Mouse (Mus musculus) liver, embryonic 12.5 days (tissue): ENCODE data around the gene Gm3182. TPM values are rescaled to one million over a fixed set of nuclear protein-coding genes. Genes with fewer than 3 reads are reported as not detected.
"Not testable (repeated sequence)": the region's sequence is repeated elsewhere in the genome, so short reads cannot be mapped to it uniquely, and the experiment has no call there.

Source experiments
- ATAC-seq: fragments of 200-750 bp; cut with Nextera tagmentation; 2 replicates; pipeline ENCODE4 v1.8.0; 2017; ENCODE audit warnings: moderate number of reproducible peaks, mild to moderate bottlenecking, moderate library complexity
- H3K27ac ChIP-seq: fragments of 300-500 bp; sonication (generic); 2 replicates; pipeline ENCODE4 v1.5.1; 2016; ENCODE audit warnings: mild to moderate bottlenecking
- H3K27me3 ChIP-seq: fragments of 300-500 bp; sonication (generic); replicated peaks from 2 replicates; pipeline ENCODE4 v1.6.1; 2016; ENCODE audit warnings: mild to moderate bottlenecking, moderate library complexity
- H3K36me3 ChIP-seq: fragments of 300-500 bp; sonication (generic); 2 replicates; pipeline ENCODE4 v1.6.1; 2016; ENCODE audit warnings: mild to moderate bottlenecking, moderate library complexity
- H3K4me1 ChIP-seq: fragments of 300-500 bp; sonication (generic); 2 replicates; pipeline ENCODE4 v1.6.1; 2016
- H3K4me2 ChIP-seq: fragments of 300-500 bp; sonication (generic); 2 replicates; pipeline ENCODE4 v1.6.1; 2016; ENCODE audit warnings: mild to moderate bottlenecking, moderate library complexity
- H3K4me3 ChIP-seq: fragments of 300-500 bp; sonication (generic); 2 replicates; pipeline ENCODE4 v1.5.1; 2016; ENCODE audit warnings: mild to moderate bottlenecking, moderate library complexity
- H3K9ac ChIP-seq: fragments of 300-500 bp; sonication (generic); 2 replicates; pipeline ENCODE4 v1.6.1; 2016; ENCODE audit warnings: mild to moderate bottlenecking, moderate library complexity
- H3K9me3 ChIP-seq: fragments of 300-500 bp; sonication (generic); replicated peaks from 2 replicates; pipeline ENCODE4 v1.6.1; 2016; ENCODE audit warnings: mild to moderate bottlenecking, moderate library complexity
- WGBS: fragments of 180-500 bp; shearing (Covaris S2); methylation state at CpG from one replicate; pipeline ENCODE4 v1.1.7; 2016; ENCODE audit not compliant: insufficient replicate concordance; 5-methylcytosine and 5-hydroxymethylcytosine counted together
- polyA plus RNA-seq: library from polyadenylated mRNA; unstranded; fragments of >200 nt; fragmentation: Nextera tagmentation; extraction: Ambion mirVana; gene quantifications from 2 replicates; pipeline ENCODE4 v1.2.1, GENCODE M21; 2016

Gene Gm3182
- polyA plus RNA-seq: not detected in 2 replicates

DNA sequence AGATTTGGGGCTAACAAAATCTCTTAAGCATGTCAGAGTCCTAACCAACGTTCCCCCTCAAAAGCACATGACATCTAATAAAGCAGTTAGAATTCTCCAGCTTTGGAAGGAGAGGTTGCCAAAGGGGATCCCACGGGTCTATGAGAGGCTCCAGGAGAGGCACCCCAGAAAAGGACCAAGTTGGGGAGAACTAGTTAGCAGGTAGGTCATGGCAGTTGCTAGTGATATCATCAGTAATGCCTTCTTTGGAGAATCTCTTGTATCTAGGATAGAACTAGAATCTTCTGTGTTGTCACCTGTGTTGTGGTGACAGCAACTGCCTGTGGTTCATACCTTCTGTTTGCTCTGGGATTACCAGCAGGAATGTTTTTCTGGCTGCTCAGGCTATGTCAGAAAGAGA is at the start of gene Gm3182:
Gm3182 (plus strand) TSS at position 301 of the 400 bp plus-strand sequence.
- not testable (repeated sequence) for H3K4me1 ChIP-seq, H3K9me3 ChIP-seq, ATAC-seq, H3K27ac ChIP-seq, H3K4me2 ChIP-seq, H3K27me3 ChIP-seq, H3K4me3 ChIP-seq, H3K9ac ChIP-seq, H3K36me3 ChIP-seq
- WGBS: 67% methylated on average over 1 of the region's 2 CpGs

DNA sequence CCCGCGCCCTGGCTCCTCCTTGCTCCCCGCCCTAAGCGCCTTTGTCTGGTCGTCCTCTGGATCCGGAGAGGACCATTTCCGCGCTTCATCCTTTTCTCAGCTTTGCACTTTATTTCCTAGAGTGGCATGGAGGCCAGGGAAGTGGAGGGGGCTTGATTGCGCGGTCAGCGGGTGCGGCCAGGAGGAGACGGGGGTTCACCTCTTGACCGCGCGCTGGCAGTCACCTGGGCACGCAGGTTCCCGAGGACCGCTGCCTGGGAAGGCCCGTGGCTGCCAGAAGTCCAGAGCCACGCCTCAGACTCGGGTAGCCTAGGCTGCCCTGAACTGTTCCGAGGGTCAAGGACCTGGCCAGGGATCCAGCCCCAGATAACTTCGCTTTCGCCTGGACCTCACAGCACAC is 17.9 kb downstream of the Gm3182 start:
- H3K36me3 ChIP-seq, H3K4me2 ChIP-seq, H3K4me1 ChIP-seq, H3K27ac ChIP-seq, H3K27me3 ChIP-seq, ATAC-seq, H3K9ac ChIP-seq, H3K9me3 ChIP-seq, H3K4me3 ChIP-seq: not testable (repeated sequence)
- 10% methylated on average over 10 of the region's 25 CpGs for WGBS

Other genes starting within 250 kb of the Gm3182 start
- not detected in 2 replicates for gene Gm3138, start 232.1 kb upstream of the Gm3182 start, polyA plus RNA-seq
- not detected in 2 replicates for gene Gm3149, start 164.5 kb upstream of the Gm3182 start, polyA plus RNA-seq
- gene 2610042L04Rik, start 147.0 kb upstream of the Gm3182 start, polyA plus RNA-seq: not detected in 2 replicates
- not detected in 2 replicates for gene Gm3159, start 84.2 kb upstream of the Gm3182 start, polyA plus RNA-seq
- not detected in 2 replicates for gene Gm3164, start 66.3 kb upstream of the Gm3182 start, polyA plus RNA-seq
- not detected in 2 replicates for gene Gm3173, start 50.8 kb upstream of the Gm3182 start, polyA plus RNA-seq
- gene Gm3047, start 73.7 kb downstream of the Gm3182 start, polyA plus RNA-seq: not detected in 2 replicates
- gene Gm8159, start 150.6 kb downstream of the Gm3182 start, polyA plus RNA-seq: not detected in 2 replicates
- not detected in 2 replicates for gene Gm3239, start 182.4 kb downstream of the Gm3182 start, polyA plus RNA-seq
- not detected in 2 replicates for gene Gm7876, start 227.5 kb downstream of the Gm3182 start, polyA plus RNA-seq
- not detected in 2 replicates for gene Gm3252, start 245.0 kb downstream of the Gm3182 start, polyA plus RNA-seq